Mouse (Mus musculus) forebrain, embryonic 11.5 days (tissue): ENCODE measurements around the gene Kcnt1. TPM values are rescaled to one million over a fixed set of nuclear protein-coding genes. Genes with fewer than 3 reads are reported as not detected.

ENCODE experiments used
- ATAC-seq: fragments of 200-750 bp; cut with Nextera tagmentation; replicated peaks from 2 replicates; pipeline ENCODE4 v1.8.0; 2017; ENCODE audit warnings: moderate TSS enrichment; ENCODE audit not compliant: low FRiP score
- DNase-seq: peaks from one replicate; pipeline ENCODE4 v3.0.0-alpha.2; 2017; ENCODE audit warnings: low spot score
- H3K27ac ChIP-seq: fragments of 300-500 bp; sonication (generic); 2 replicates; pipeline ENCODE4 v1.5.1; 2014; ENCODE audit warnings: low read depth, low read length
- H3K27me3 ChIP-seq: fragments of 300-500 bp; sonication (generic); 2 replicates; pipeline ENCODE4 v1.6.1; 2014; ENCODE audit warnings: mild to moderate bottlenecking, low read length, mixed read lengths; ENCODE audit not compliant: control insufficient read depth, insufficient read depth
- H3K36me3 ChIP-seq: fragments of 300-500 bp; sonication (generic); 2 replicates; pipeline ENCODE4 v1.6.1; 2014; ENCODE audit warnings: mild to moderate bottlenecking, low read length, moderate library complexity, mixed read lengths; ENCODE audit not compliant: control insufficient read depth, insufficient read depth
- H3K4me1 ChIP-seq: fragments of 300-500 bp; sonication (generic); replicated peaks from 2 replicates; pipeline ENCODE4 v1.6.1; 2014; ENCODE audit warnings: low read length, mixed read lengths; ENCODE audit not compliant: control insufficient read depth, insufficient read depth
- H3K4me2 ChIP-seq: fragments of 300-500 bp; sonication (generic); 2 replicates; pipeline ENCODE4 v1.6.1; 2014; ENCODE audit warnings: low read depth, mild to moderate bottlenecking, low read length, moderate library complexity, mixed read lengths; ENCODE audit not compliant: severe bottlenecking
- H3K4me3 ChIP-seq: fragments of 300-500 bp; sonication (generic); 2 replicates; pipeline ENCODE4 v1.5.1; 2014; ENCODE audit warnings: low read depth, low read length
- H3K9ac ChIP-seq: fragments of 300-500 bp; sonication (generic); 2 replicates; pipeline ENCODE4 v1.6.1; 2014; ENCODE audit warnings: low read length
- H3K9me3 ChIP-seq: fragments of 300-500 bp; sonication (generic); 2 replicates; pipeline ENCODE4 v1.6.1; 2016; ENCODE audit warnings: low read length, mixed read lengths; ENCODE audit not compliant: control insufficient read depth
- WGBS: fragments of 180-500 bp; shearing (Covaris S2); extraction: QIAGEN DNeasy Blood & Tissue Kit; methylation state at CpG from one replicate; pipeline ENCODE4 v1.1.7; 2014; 5-methylcytosine and 5-hydroxymethylcytosine counted together
- polyA plus RNA-seq: library from polyadenylated mRNA; unstranded; fragments of >200 nt; fragmentation: Nextera tagmentation; extraction: Ambion mirVana; gene quantifications from 2 replicates; pipeline ENCODE4 v1.2.1, GENCODE M21; 2014

The Kcnt1 gene
- polyA plus RNA-seq, 1 experiment from 2014 or later, result 1.0 TPM

GRCm38 (mm10) chr2:25842758-25843157 lies 20.8 kb upstream of the Kcnt1 start:
- no peak overlapping the region for H3K4me2 ChIP-seq
- no peaks in the 10 kb centered on the region for H3K27me3 ChIP-seq
- peaks cover 3% of the 10 kb centered on the region for H3K4me1 ChIP-seq
- DNase-seq (no peak), ATAC-seq (no peak)
- H3K36me3 ChIP-seq, result no peaks in the 10 kb centered on the region
- no peaks in the 10 kb centered on the region for H3K9me3 ChIP-seq
- H3K4me3 ChIP-seq, result no peak overlapping the region
- no peak overlapping the region for H3K27ac ChIP-seq
- no peak overlapping the region for H3K9ac ChIP-seq
- WGBS, result 23% methylated on average over 1 of the region's 1 CpGs

- H3K27me3 ChIP-seq, result no peaks in the 10 kb centered on the region
- no peak overlapping the region for H3K9ac ChIP-seq
- no peak overlapping the region for H3K4me3 ChIP-seq
- ATAC-seq, result no peak
- no peaks in the 10 kb centered on the region for H3K36me3 ChIP-seq
- DNase-seq, result no peak
- no peaks in the 10 kb centered on the region for H3K9me3 ChIP-seq
- 92% methylated on average over 3 of the region's 3 CpGs for WGBS
- H3K4me1 ChIP-seq, result peaks cover 3% of the 10 kb centered on the region
- H3K4me2 ChIP-seq, result no peak overlapping the region
- no peak overlapping the region for H3K27ac ChIP-seq
These were observed 19.4 kb upstream of the Kcnt1 start for GRCm38 (mm10) chr2:25844097-25844496.

GRCm38 (mm10) chr2:25846516-25846915 lies 17.0 kb upstream of the Kcnt1 start:
- H3K27me3 ChIP-seq, result no peaks in the 10 kb centered on the region
- 89% methylated on average over 8 of the region's 8 CpGs for WGBS
- no peak overlapping the region for H3K4me2 ChIP-seq
- no peak overlapping the region for H3K4me3 ChIP-seq
- DNase-seq (no peak), ATAC-seq (no peak)
- no peak overlapping the region for H3K27ac ChIP-seq
- H3K4me1 ChIP-seq, result peaks cover 3% of the 10 kb centered on the region
- no peaks in the 10 kb centered on the region for H3K9me3 ChIP-seq
- H3K9ac ChIP-seq, result no peak overlapping the region
- H3K36me3 ChIP-seq, result no peaks in the 10 kb centered on the region

- H3K36me3 ChIP-seq, result no peaks in the 10 kb centered on the region
- H3K27me3 ChIP-seq, result no peaks in the 10 kb centered on the region
- no peak within 1 kb of the TSS for H3K4me3 ChIP-seq
- peaks cover 3% of the 10 kb centered on the region for H3K4me1 ChIP-seq
- no peak within 1 kb of the TSS for H3K9ac ChIP-seq
- WGBS, result 84% methylated on average over 14 of the region's 16 CpGs
- no peak within 1 kb of the TSS for H3K4me2 ChIP-seq
- ATAC-seq (no peak), DNase-seq (no peak)
- H3K27ac ChIP-seq, result no peak within 1 kb of the TSS
- no peaks in the 10 kb centered on the region for H3K9me3 ChIP-seq
These were observed 16.3 kb upstream of the Kcnt1 start, which contains the start of gene Sohlh1 for GRCm38 (mm10) chr2:25847226-25847625. Gene Sohlh1 (minus strand): TSS chr2:25847248.

GRCm38 (mm10) chr2:25850330-25850729 lies 13.2 kb upstream of the Kcnt1 start:
- 17% methylated on average over 4 of the region's 4 CpGs for WGBS
- ATAC-seq, result no peak

GRCm38 (mm10) chr2:25852626-25853025 lies 10.9 kb upstream of the Kcnt1 start:
- no peak overlapping the region for H3K4me3 ChIP-seq
- H3K9me3 ChIP-seq, result no peaks in the 10 kb centered on the region
- no peak for ATAC-seq
- DNase-seq, result no peak
- no peaks in the 10 kb centered on the region for H3K4me1 ChIP-seq
- no peak overlapping the region for H3K9ac ChIP-seq
- no peaks in the 10 kb centered on the region for H3K27me3 ChIP-seq
- no peak overlapping the region for H3K27ac ChIP-seq
- no peaks in the 10 kb centered on the region for H3K36me3 ChIP-seq
- 74% methylated on average over 3 of the region's 3 CpGs for WGBS
- H3K4me2 ChIP-seq, result no peak overlapping the region

More at GRCm38 (mm10) chr2:25850330-25850729, 13.2 kb upstream of the Kcnt1 start:
- no peaks in the 10 kb centered on the region for H3K36me3 ChIP-seq
- H3K4me2 ChIP-seq, result no peak overlapping the region
- H3K4me1 ChIP-seq, result no peaks in the 10 kb centered on the region
- H3K9ac ChIP-seq, result no peak overlapping the region
- H3K27me3 ChIP-seq, result no peaks in the 10 kb centered on the region
- H3K9me3 ChIP-seq, result no peaks in the 10 kb centered on the region
- H3K27ac ChIP-seq, result no peak overlapping the region
- DNase-seq, result peak; percentile 76
- no peak overlapping the region for H3K4me3 ChIP-seq

GRCm38 (mm10) chr2:25853998-25854397 lies 9.5 kb upstream of the Kcnt1 start:
- no peaks in the 10 kb centered on the region for H3K9me3 ChIP-seq
- WGBS, result 81% methylated on average over 5 of the region's 5 CpGs
- DNase-seq (no peak), ATAC-seq (no peak)
- H3K9ac ChIP-seq, result no peak overlapping the region
- no peaks in the 10 kb centered on the region for H3K36me3 ChIP-seq
- no peaks in the 10 kb centered on the region for H3K4me1 ChIP-seq
- no peak overlapping the region for H3K4me2 ChIP-seq
- no peak overlapping the region for H3K27ac ChIP-seq
- no peak overlapping the region for H3K4me3 ChIP-seq
- no peaks in the 10 kb centered on the region for H3K27me3 ChIP-seq

- Histone ChIP-seq H3K4me3 (no peak overlapping the region), H3K4me2 (no peak overlapping the region), H3K27ac (no peak overlapping the region), H3K9ac (no peak overlapping the region), H3K9me3 (no peaks in the 10 kb centered on the region), H3K36me3 (no peaks in the 10 kb centered on the region), H3K27me3 (peaks cover 11% of the 10 kb centered on the region), H3K4me1 (peaks cover 5% of the 10 kb centered on the region; the same call in 1 of the 2 replicates)
- 85% methylated on average over 3 of the region's 3 CpGs for WGBS
- ATAC-seq (no peak), DNase-seq (no peak)
These were observed 3.6 kb upstream of the Kcnt1 start for GRCm38 (mm10) chr2:25859891-25860290.

- no peak overlapping the region for H3K4me3 ChIP-seq
- no peak overlapping the region for H3K4me2 ChIP-seq
- peaks cover 7% of the 10 kb centered on the region; the same call in 1 of the 2 replicates for H3K4me1 ChIP-seq
- no peaks in the 10 kb centered on the region for H3K36me3 ChIP-seq
- no peak overlapping the region for H3K27ac ChIP-seq
- H3K9ac ChIP-seq, result no peak overlapping the region
- ATAC-seq (no peak), DNase-seq (no peak)
- H3K27me3 ChIP-seq, result peaks cover 15% of the 10 kb centered on the region
- 81% methylated on average over 2 of the region's 2 CpGs for WGBS
- H3K9me3 ChIP-seq, result no peaks in the 10 kb centered on the region
These were observed 1.5 kb upstream of the Kcnt1 start for GRCm38 (mm10) chr2:25862038-25862437.
